Mouse (Mus musculus) liver, embryonic 13.5 days (tissue): Measurements from ENCODE around the gene Ppp2r5b. TPM values are rescaled to one million over a fixed set of nuclear protein-coding genes. Genes with fewer than 3 reads are reported as not detected.
A peak's percentile ranks its signal among the peaks of the same experiment; 100 is the strongest.

Experiments used
- ATAC-seq: fragments of 200-750 bp; cut with Nextera tagmentation; 2 replicates; pipeline ENCODE4 v1.8.0; 2017; ENCODE audit warnings: low read depth, mild to moderate bottlenecking, moderate number of reproducible peaks, moderate library complexity
- DNase-seq: peaks from one replicate; pipeline ENCODE4 v3.0.0; 2022
- H3K27ac ChIP-seq: fragments of 300-500 bp; sonication (generic); 2 replicates; pipeline ENCODE4 v1.5.1; 2015; ENCODE audit warnings: moderate library complexity, mild to moderate bottlenecking, inconsistent platforms
- H3K27me3 ChIP-seq: fragments of 300-500 bp; sonication (generic); 2 replicates; pipeline ENCODE4 v1.6.1; 2015; ENCODE audit warnings: mild to moderate bottlenecking, inconsistent platforms
- H3K36me3 ChIP-seq: fragments of 300-500 bp; sonication (generic); 2 replicates; pipeline ENCODE4 v1.6.1; 2015; ENCODE audit warnings: mild to moderate bottlenecking, inconsistent platforms
- H3K4me1 ChIP-seq: fragments of 300-500 bp; sonication (generic); replicated peaks from 2 replicates; pipeline ENCODE4 v1.6.1; 2015; ENCODE audit warnings: inconsistent platforms
- H3K4me2 ChIP-seq: fragments of 300-500 bp; sonication (generic); 2 replicates; pipeline ENCODE4 v1.6.1; 2015; ENCODE audit warnings: inconsistent platforms, mild to moderate bottlenecking, moderate library complexity
- H3K4me3 ChIP-seq: fragments of 300-500 bp; sonication (generic); replicated peaks from 2 replicates; pipeline ENCODE4 v1.5.1; 2015; ENCODE audit warnings: mild to moderate bottlenecking, inconsistent platforms
- H3K9ac ChIP-seq: fragments of 300-500 bp; sonication (generic); 2 replicates; pipeline ENCODE4 v1.6.1; 2015; ENCODE audit warnings: mild to moderate bottlenecking, inconsistent platforms
- H3K9me3 ChIP-seq: fragments of 300-500 bp; sonication (generic); replicated peaks from 2 replicates; pipeline ENCODE4 v1.6.1; 2016; ENCODE audit warnings: inconsistent platforms
- WGBS: fragments of 180-500 bp; shearing (Covaris S2); methylation state at CpG from one replicate; pipeline ENCODE4 v1.1.7; 2015; ENCODE audit not compliant: insufficient replicate concordance; 5-methylcytosine and 5-hydroxymethylcytosine counted together
- microRNA counts: library from miRNA; unstranded; fragments of <30 nt; microRNA quantifications from one replicate; lab custom pipeline; 2016
- microRNA-seq: library from miRNA; unstranded; fragments of <30 nt; microRNA quantifications from one replicate; pipeline ENCODE4, GENCODE M21; 2016
- polyA plus RNA-seq: library from polyadenylated mRNA; unstranded; fragments of >200 nt; fragmentation: Nextera tagmentation; extraction: Ambion mirVana; gene quantifications from 2 replicates; pipeline ENCODE4 v1.2.1, GENCODE M21; 2015

Gene Ppp2r5b
- polyA plus RNA-seq, 1 experiment from 2014 or later, result 3.5 TPM

- no peak within 1 kb of the TSS for H3K4me2 ChIP-seq
These were observed 51.5 kb downstream of the Ppp2r5b start, which contains the start of gene Majin for GRCm38 (mm10) chr19:6184131-6184530. Gene Majin (plus strand): TSS chr19:6184388.

DNA sequence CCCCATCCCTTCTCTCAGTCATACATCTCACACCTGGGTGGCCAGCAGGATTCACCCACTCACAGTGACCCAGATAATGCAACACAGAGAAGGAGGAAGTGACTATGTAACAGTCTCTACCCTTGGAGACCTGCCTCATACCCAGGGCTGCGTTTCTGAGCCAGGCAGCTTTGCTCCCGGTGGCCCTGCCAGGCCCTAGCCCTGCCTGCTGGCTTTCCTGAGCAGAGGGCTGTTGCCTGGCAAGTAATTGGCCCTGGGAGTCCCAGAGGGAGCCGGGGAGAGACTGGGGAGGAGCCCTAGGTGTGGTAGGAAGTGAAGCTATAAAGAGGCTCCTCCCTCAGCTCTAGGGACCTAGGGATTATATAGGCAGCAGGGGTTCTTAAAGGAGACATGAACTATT is 53.1 kb downstream of the Ppp2r5b start:
- DNase-seq (no peak), ATAC-seq (no peak)
- no peak overlapping the region for H3K9ac ChIP-seq
- no peaks in the 10 kb centered on the region for H3K9me3 ChIP-seq
- WGBS, result 22% methylated on average over 3 of the region's 3 CpGs
- no peak overlapping the region for H3K4me2 ChIP-seq
- H3K27ac ChIP-seq, result no peak overlapping the region
- no peaks in the 10 kb centered on the region for H3K4me1 ChIP-seq
- no peaks in the 10 kb centered on the region for H3K36me3 ChIP-seq
- no peak overlapping the region for H3K4me3 ChIP-seq
- no peaks in the 10 kb centered on the region for H3K27me3 ChIP-seq

More at GRCm38 (mm10) chr19:6184131-6184530, 51.5 kb downstream of the Ppp2r5b start, which contains the start of gene Majin:
- no peak for ATAC-seq
- no peak within 1 kb of the TSS for H3K9ac ChIP-seq
- 74% methylated on average over 23 of the region's 23 CpGs for WGBS
- no peaks in the 10 kb centered on the region for H3K27me3 ChIP-seq
- H3K9me3 ChIP-seq, result no peaks in the 10 kb centered on the region
- H3K27ac ChIP-seq, result no peak within 1 kb of the TSS
- no peak for DNase-seq
- no peaks in the 10 kb centered on the region for H3K36me3 ChIP-seq
- H3K4me3 ChIP-seq, result no peak within 1 kb of the TSS
- H3K4me1 ChIP-seq, result no peaks in the 10 kb centered on the region

DNA sequence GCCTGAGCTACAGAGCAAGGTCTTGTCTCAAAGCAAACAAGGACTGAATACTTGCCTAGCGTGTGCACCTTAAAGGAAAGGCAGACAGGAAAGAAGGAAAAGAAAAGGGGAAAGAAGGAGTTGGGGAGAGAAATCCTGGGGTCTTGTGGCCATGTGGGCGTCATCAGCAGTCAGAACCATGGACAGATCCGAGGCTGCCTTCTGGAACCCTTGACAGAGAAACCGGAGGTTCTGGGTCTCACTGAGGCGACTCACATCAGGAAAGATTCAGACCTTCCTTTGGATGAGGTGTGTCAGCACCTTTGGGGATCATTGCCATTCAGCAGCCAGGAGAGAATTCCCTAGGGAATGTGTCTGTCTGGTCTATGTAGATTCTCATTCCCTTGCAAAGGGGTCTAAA is 54.0 kb downstream of the Ppp2r5b start:
- Histone ChIP-seq H3K27me3 (no peaks in the 10 kb centered on the region), H3K4me3 (no peak overlapping the region), H3K4me1 (no peaks in the 10 kb centered on the region), H3K9me3 (no peaks in the 10 kb centered on the region), H3K27ac (no peak overlapping the region), H3K9ac (no peak overlapping the region), H3K36me3 (no peaks in the 10 kb centered on the region), H3K4me2 (no peak overlapping the region)
- ATAC-seq (no peak), DNase-seq (no peak)
- 18% methylated on average over 5 of the region's 5 CpGs for WGBS

- no peaks in the 10 kb centered on the region for H3K36me3 ChIP-seq
- no peaks in the 10 kb centered on the region for H3K27me3 ChIP-seq
- no peak overlapping the region for H3K9ac ChIP-seq
- no peaks in the 10 kb centered on the region for H3K9me3 ChIP-seq
- WGBS, result 78% methylated on average over 6 of the region's 6 CpGs
- no peak overlapping the region for H3K4me2 ChIP-seq
- no peak overlapping the region for H3K4me3 ChIP-seq
- no peak overlapping the region for H3K27ac ChIP-seq
- no peak for DNase-seq
- no peak for ATAC-seq
- H3K4me1 ChIP-seq, result no peaks in the 10 kb centered on the region
These were observed 56.9 kb downstream of the Ppp2r5b start for GRCm38 (mm10) chr19:6178775-6179174.

MicroRNAs within 50 kb of the gene (microRNA counts, 519-probe panel; counts per million panel counts)
- 5,588 counts per million, percentile 66 among the panel's probes with 10 or more counts for microRNA mmu-miR-192 (lab: Ali Mortazavi, UCI)

Small RNA genes lying within 50 kb of the gene (microRNA-seq; reads per million reads assigned to microRNA genes)
- gene Mir192 (3,663 reads per million, percentile 87 among the genes with 10 or more reads in this experiment), gene Mir194-2 (1,535 reads per million, percentile 79 among the genes with 10 or more reads in this experiment)

Other genes starting within 250 kb of the Ppp2r5b start
- gene Slc22a20, start 249.7 kb downstream of the Ppp2r5b start, polyA plus RNA-seq, result not detected in 2 replicates
- gene Capn1, start 220.0 kb downstream of the Ppp2r5b start, polyA plus RNA-seq, result 21.9 and 26.3 TPM in 2 replicates
- gene Syvn1, start 189.3 kb downstream of the Ppp2r5b start, polyA plus RNA-seq, result 11.6 and 13.9 TPM in 2 replicates
- gene Mrpl49, start 178.1 kb downstream of the Ppp2r5b start, polyA plus RNA-seq, result 50.2 and 59.4 TPM in 2 replicates
- gene Fau, start 178.0 kb downstream of the Ppp2r5b start, polyA plus RNA-seq, result 639 and 696 TPM in 2 replicates
- 22.1 and 23.2 TPM in 2 replicates for gene Znhit2, start 174.7 kb downstream of the Ppp2r5b start, polyA plus RNA-seq
- gene Tm7sf2, start 167.5 kb downstream of the Ppp2r5b start, polyA plus RNA-seq, result 30.6 and 33.2 TPM in 2 replicates
- 29.1 and 31.6 TPM in 2 replicates for gene Vps51, start 158.6 kb downstream of the Ppp2r5b start, polyA plus RNA-seq
- gene Tmem262, start 155.8 kb downstream of the Ppp2r5b start, polyA plus RNA-seq, result not detected in 2 replicates
- 0.49 and 0.80 TPM in 2 replicates for gene Gm28374, start 153.6 kb downstream of the Ppp2r5b start, polyA plus RNA-seq
- gene Zfpl1, start 150.9 kb downstream of the Ppp2r5b start, polyA plus RNA-seq, result 22.6 and 23.5 TPM in 2 replicates
- gene Cdca5, start 150.9 kb downstream of the Ppp2r5b start, polyA plus RNA-seq, result 34.2 and 39.3 TPM in 2 replicates
- gene AC131692.1, start 141.5 kb downstream of the Ppp2r5b start, polyA plus RNA-seq, result 0.30 and 0.32 TPM in 2 replicates
- gene Naaladl1, start 130.1 kb downstream of the Ppp2r5b start, polyA plus RNA-seq, result 2.2 and 2.6 TPM in 2 replicates
- 27.5 and 27.9 TPM in 2 replicates for gene Sac3d1, start 117.2 kb downstream of the Ppp2r5b start, polyA plus RNA-seq
- gene Snx15, start 107.6 kb downstream of the Ppp2r5b start, polyA plus RNA-seq, result 46.5 and 48.5 TPM in 2 replicates
- gene Batf2, start 94.9 kb downstream of the Ppp2r5b start, polyA plus RNA-seq, result 0.12 and 0.29 TPM in 2 replicates
- gene Arl2, start 94.3 kb downstream of the Ppp2r5b start, polyA plus RNA-seq, result 37.1 and 38.0 TPM in 2 replicates
- gene Majin, start 51.5 kb downstream of the Ppp2r5b start, polyA plus RNA-seq, result not detected in 2 replicates
- 0.17 TPM in 1 of 2 replicates, not detected in the other for gene Gpha2, start 9.5 kb downstream of the Ppp2r5b start, polyA plus RNA-seq
- gene Atg2a, start 5.8 kb upstream of the Ppp2r5b start, polyA plus RNA-seq, result 4.1 and 4.8 TPM in 2 replicates
- 68.8 and 72.6 TPM in 2 replicates for gene Ehd1, start 40.9 kb upstream of the Ppp2r5b start, polyA plus RNA-seq
- gene Cdc42bpg, start 70.6 kb upstream of the Ppp2r5b start, polyA plus RNA-seq, result 0.14 and 0.16 TPM in 2 replicates
- gene Men1, start 99.1 kb upstream of the Ppp2r5b start, polyA plus RNA-seq, result 26.3 and 29.9 TPM in 2 replicates
- gene Map4k2, start 105.3 kb upstream of the Ppp2r5b start, polyA plus RNA-seq, result 4.5 and 5.8 TPM in 2 replicates
- gene Sf1, start 127.8 kb upstream of the Ppp2r5b start, polyA plus RNA-seq, result 68.4 and 92.3 TPM in 2 replicates
- gene Pygm, start 148.5 kb upstream of the Ppp2r5b start, polyA plus RNA-seq, result 2.7 and 2.9 TPM in 2 replicates
- 77.2 and 85.3 TPM in 2 replicates for gene Rasgrp2, start 163.5 kb upstream of the Ppp2r5b start, polyA plus RNA-seq
- gene Nrxn2, start 182.9 kb upstream of the Ppp2r5b start, polyA plus RNA-seq, result 0.48 and 0.54 TPM in 2 replicates